Mouse (Mus musculus) myocyte (in vitro differentiated cells): Measurements from ENCODE around the gene Tlk2. TPM values are rescaled to one million over a fixed set of nuclear protein-coding genes. Genes with fewer than 3 reads are reported as not detected.
"Not testable (repeated sequence)": the region's sequence is repeated elsewhere in the genome, so short reads cannot be mapped to it uniquely, and the experiment has no call there.

Experiments
- H3K27me3 ChIP-seq: one replicate; pipeline ENCODE4 v1.6.1; 2011; ENCODE audit not compliant: control insufficient read depth, insufficient read depth, insufficient read length
- H3K36me3 ChIP-seq: one replicate; pipeline ENCODE4 v1.6.1; 2011; ENCODE audit not compliant: control insufficient read depth, insufficient read depth
- H3K4me2 ChIP-seq: one replicate; pipeline ENCODE4 v1.6.1; 2011; ENCODE audit warnings: low read depth, control low read depth
- H3K4me3 ChIP-seq: one replicate; pipeline ENCODE4 v1.5.1; 2011; ENCODE audit warnings: mild to moderate bottlenecking, control low read depth, moderate library complexity
- H3K79me2 ChIP-seq: one replicate; pipeline ENCODE4 v1.6.1; 2011; ENCODE audit not compliant: control insufficient read depth, insufficient read depth
- H3ac ChIP-seq: one replicate; pipeline ENCODE4 v1.6.1; 2011; ENCODE audit not compliant: control insufficient read depth, insufficient read length
- CEBPB ChIP-seq: IDR thresholded peaks from 2 replicates; pipeline ENCODE4 v1.6.1; 2011; ENCODE audit warnings: mild to moderate bottlenecking, moderate library complexity; ENCODE audit not compliant: poor library complexity, insufficient read depth, severe bottlenecking
- E2F4 ChIP-seq: IDR thresholded peaks from one replicate; pipeline ENCODE4 v1.6.1; 2011; ENCODE audit warnings: mild to moderate bottlenecking, control low read depth, moderate library complexity; ENCODE audit not compliant: insufficient read depth
- MAX ChIP-seq: IDR thresholded peaks from one replicate; pipeline ENCODE4 v1.6.1; 2011; ENCODE audit warnings: low read depth, mild to moderate bottlenecking, control low read depth
- MYOD1 ChIP-seq, 3 experiments: IDR thresholded peaks; one replicate each; pipeline ENCODE4 v1.6.1; 2011; ENCODE audit warnings: control low read depth in 2 of 3, low read depth in 2 of 3, mild to moderate bottlenecking in 2 of 3, moderate library complexity in 1 of 3; ENCODE audit not compliant: insufficient read length in 2 of 3, control insufficient read depth in 1 of 3
- MYOG ChIP-seq, 3 experiments: IDR thresholded peaks; one replicate each; pipeline ENCODE4 v1.6.1; 2011; ENCODE audit warnings: control low read depth in 2 of 3, low read depth in 2 of 3, mild to moderate bottlenecking in 2 of 3; ENCODE audit not compliant: insufficient read length in 2 of 3, control insufficient read depth in 1 of 3, insufficient read depth in 1 of 3
- POLR2A ChIP-seq: IDR thresholded peaks from one replicate; pipeline ENCODE4 v1.6.1; 2011; ENCODE audit warnings: low read depth, mild to moderate bottlenecking, control low read depth, moderate library complexity; ENCODE audit not compliant: insufficient read length
- POLR2AphosphoS2 ChIP-seq: IDR thresholded peaks from one replicate; pipeline ENCODE4 v1.6.1; 2011; ENCODE audit warnings: low read depth, control low read depth; ENCODE audit not compliant: insufficient read length
- REST ChIP-seq: IDR thresholded peaks from one replicate; pipeline ENCODE4 v1.6.1; 2011; ENCODE audit warnings: mild to moderate bottlenecking, control low read depth, moderate library complexity; ENCODE audit not compliant: insufficient read depth, insufficient read length
- SRF ChIP-seq: IDR thresholded peaks from one replicate; pipeline ENCODE4 v1.6.1; 2011; ENCODE audit warnings: low read depth; ENCODE audit not compliant: control insufficient read depth, insufficient read length
- TCF12 ChIP-seq: IDR thresholded peaks from one replicate; pipeline ENCODE4 v1.6.1; 2011; ENCODE audit warnings: mild to moderate bottlenecking, control low read depth; ENCODE audit not compliant: poor library complexity, insufficient read depth, severe bottlenecking
- TCF3 ChIP-seq: IDR thresholded peaks from one replicate; pipeline ENCODE4 v1.6.1; 2011; ENCODE audit warnings: low read depth, control low read depth; ENCODE audit not compliant: insufficient read length
- USF1 ChIP-seq: IDR thresholded peaks from one replicate; pipeline ENCODE4 v1.6.1; 2011; ENCODE audit warnings: low read depth, mild to moderate bottlenecking, control low read depth, moderate library complexity
- polyA plus RNA-seq: library from polyadenylated mRNA; unstranded; fragments of >200 nt; fragmentation: generic; extraction: Trizol; gene quantifications from one replicate; pipeline ENCODE4 v1.2.1, GENCODE M21; 2012; ENCODE audit warnings: missing spikeins

The Tlk2 gene
- 26.8 TPM for polyA plus RNA-seq

- peak within 1 kb of the TSS; percentile 90 for H3K4me3 ChIP-seq
These were observed at the start of gene Tlk2 for GRCm38 (mm10) chr11:105178516-105178915. Tlk2 (plus strand) TSS chr11:105178807.

GRCm38 (mm10) chr11:105135692-105136091 is 42.9 kb upstream of the Tlk2 start:
- H3K36me3 ChIP-seq, result peaks cover 75% of the 10 kb centered on the region
- no peaks in the 10 kb centered on the region for H3K27me3 ChIP-seq
- no peak overlapping the region for H3K4me2 ChIP-seq
- no peak for TF ChIP-seq USF1
- TF ChIP-seq POLR2A, result no peak
- TF ChIP-seq MYOG (IDR thresholded peaks at IDR 0.05; ENCODE audit: control insufficient read depth in 1 of 3, insufficient read depth in 1 of 3, insufficient read length in 2 of 3, low read depth in 2 of 3), result no peak
- TF ChIP-seq MYOD1 (IDR thresholded peaks at IDR 0.05; ENCODE audit: control insufficient read depth in 1 of 3, insufficient read length in 2 of 3, low read depth in 2 of 3), result no peak
- TF ChIP-seq POLR2AphosphoS2, result no peak
- no peak for TF ChIP-seq TCF12
- no peak for TF ChIP-seq E2F4
- TF ChIP-seq CEBPB, result no peak
- TF ChIP-seq TCF3, result no peak
- TF ChIP-seq MAX, result no peak
- TF ChIP-seq REST, result no peak
- no peak for TF ChIP-seq SRF
- no peak overlapping the region for H3K4me3 ChIP-seq
- H3K79me2 ChIP-seq, result no peaks in the 10 kb centered on the region
- no peak overlapping the region for H3ac ChIP-seq

More at GRCm38 (mm10) chr11:105178516-105178915, at the start of gene Tlk2:
- Histone ChIP-seq H3K79me2 (peaks cover 15% of the 10 kb centered on the region), H3K27me3 (no peaks in the 10 kb centered on the region), H3ac (no peak within 1 kb of the TSS), H3K4me2 (peak within 1 kb of the TSS; percentile 84), H3K36me3 (no peaks in the 10 kb centered on the region)
- TF ChIP-seq E2F4, result no peak
- TF ChIP-seq REST, result no peak
- TF ChIP-seq TCF3, result no peak
- TF ChIP-seq TCF12, result no peak
- TF ChIP-seq CEBPB, result no peak
- no peak for TF ChIP-seq USF1
- no peak for TF ChIP-seq POLR2AphosphoS2

- H3K27me3 ChIP-seq, H3ac ChIP-seq, H3K79me2 ChIP-seq, H3K4me3 ChIP-seq, H3K4me2 ChIP-seq: not testable (repeated sequence)
- H3K36me3 ChIP-seq, result peaks cover 67% of the 10 kb centered on the region
These were observed 41.4 kb upstream of the Tlk2 start for GRCm38 (mm10) chr11:105137255-105137654.

- not testable (repeated sequence) for H3ac ChIP-seq, H3K4me3 ChIP-seq, H3K4me2 ChIP-seq, H3K27me3 ChIP-seq, H3K79me2 ChIP-seq
- H3K36me3 ChIP-seq, result peaks cover 40% of the 10 kb centered on the region
These were observed 38.1 kb upstream of the Tlk2 start for GRCm38 (mm10) chr11:105140512-105140911.

- Histone ChIP-seq H3K27me3 (no peaks in the 10 kb centered on the region), H3K4me3 (no peak overlapping the region), H3ac (no peak overlapping the region), H3K36me3 (peaks cover 39% of the 10 kb centered on the region), H3K4me2 (no peak overlapping the region), H3K79me2 (no peaks in the 10 kb centered on the region)
- TF ChIP-seq CEBPB (no peak), TCF12 (no peak), REST (no peak), TCF3 (no peak), USF1 (no peak), MYOD1 (IDR thresholded peaks at IDR 0.05; ENCODE audit: control insufficient read depth in 1 of 3, insufficient read length in 2 of 3, low read depth in 2 of 3) (no peak), MYOG (IDR thresholded peaks at IDR 0.05; ENCODE audit: control insufficient read depth in 1 of 3, insufficient read depth in 1 of 3, insufficient read length in 2 of 3, low read depth in 2 of 3) (no peak), POLR2A (no peak), MAX (no peak), POLR2AphosphoS2 (no peak), E2F4 (no peak), SRF (no peak)
These were observed 37.5 kb upstream of the Tlk2 start for GRCm38 (mm10) chr11:105141115-105141514.

- Histone ChIP-seq H3K4me3 (no peak overlapping the region), H3K79me2 (no peaks in the 10 kb centered on the region), H3K36me3 (peaks cover 21% of the 10 kb centered on the region), H3ac (no peak overlapping the region), H3K4me2 (no peak overlapping the region), H3K27me3 (no peaks in the 10 kb centered on the region)
- TF ChIP-seq TCF3 (no peak), POLR2A (no peak), MAX (no peak), MYOD1 (IDR thresholded peaks at IDR 0.05; ENCODE audit: control insufficient read depth in 1 of 3, insufficient read length in 2 of 3, low read depth in 2 of 3) (no peak), POLR2AphosphoS2 (no peak), REST (no peak), SRF (no peak)
These were observed 35.0 kb upstream of the Tlk2 start for GRCm38 (mm10) chr11:105143564-105143963.
